Mouse (Mus musculus) stomach, postnatal 0 days (tissue): ENCODE measurements at regions not wholly inside any gene's neighbourhood (a gene's known extent, or its start where the extent isn't known, plus 50 kb on each side); places are given as distances from the start of the nearest gene placed in this dataset.

Experiments used
- ATAC-seq: fragments of 200-750 bp; cut with Nextera tagmentation; 2 replicates; pipeline ENCODE4 v1.8.0; 2017; ENCODE audit not compliant: low FRiP score, low TSS enrichment
- DNase-seq: peaks from one replicate; pipeline ENCODE4 v3.0.0-alpha.2; 2016; ENCODE audit warnings: low spot score
- H3K27ac ChIP-seq: fragments of 300-500 bp; sonication (generic); replicated peaks from 2 replicates; pipeline ENCODE4 v1.5.1; 2014; ENCODE audit warnings: mild to moderate bottlenecking, control low read depth
- H3K27me3 ChIP-seq: fragments of 300-500 bp; sonication (generic); 2 replicates; pipeline ENCODE4 v1.6.1; 2014; ENCODE audit warnings: low read length; ENCODE audit not compliant: control insufficient read depth, insufficient read depth
- H3K36me3 ChIP-seq: fragments of 300-500 bp; sonication (generic); 2 replicates; pipeline ENCODE4 v1.6.1; 2014; ENCODE audit warnings: low read length, mixed read lengths; ENCODE audit not compliant: control insufficient read depth, insufficient read depth
- H3K4me1 ChIP-seq: fragments of 300-500 bp; sonication (generic); replicated peaks from 2 replicates; pipeline ENCODE4 v1.6.1; 2014; ENCODE audit warnings: antibody characterized with exemption; ENCODE audit not compliant: control insufficient read depth, insufficient read depth
- H3K4me2 ChIP-seq: fragments of 300-500 bp; sonication (generic); replicated peaks from 2 replicates; pipeline ENCODE4 v1.6.1; 2014; ENCODE audit warnings: low read depth, mild to moderate bottlenecking, control low read depth, moderate library complexity
- H3K4me3 ChIP-seq: fragments of 300-500 bp; sonication (generic); 2 replicates; pipeline ENCODE4 v1.5.1; 2014; ENCODE audit warnings: low read depth, low read length, control low read depth
- H3K9ac ChIP-seq: fragments of 300-500 bp; sonication (generic); 2 replicates; pipeline ENCODE4 v1.6.1; 2014; ENCODE audit warnings: mild to moderate bottlenecking, low read length, control low read depth, mixed read lengths
- H3K9me3 ChIP-seq: fragments of 300-500 bp; sonication (generic); 2 replicates; pipeline ENCODE4 v1.6.1; 2016; ENCODE audit warnings: low read length; ENCODE audit not compliant: control insufficient read depth
- CTCF ChIP-seq: IDR thresholded peaks from 2 replicates; pipeline ENCODE4 v1.5.1; 2016; ENCODE audit warnings: antibody characterized with exemption, low read depth, mild to moderate bottlenecking, moderate library complexity
- EP300 ChIP-seq: optimal IDR thresholded peaks from 2 replicates; pipeline ENCODE3; 2016; ENCODE audit warnings: antibody characterized with exemption
- WGBS: fragments of 180-500 bp; shearing (Covaris S2); extraction: QIAGEN DNeasy Blood & Tissue Kit; methylation state at CpG from one replicate; pipeline ENCODE4 v1.1.7; 2014; 5-methylcytosine and 5-hydroxymethylcytosine counted together

DNA sequence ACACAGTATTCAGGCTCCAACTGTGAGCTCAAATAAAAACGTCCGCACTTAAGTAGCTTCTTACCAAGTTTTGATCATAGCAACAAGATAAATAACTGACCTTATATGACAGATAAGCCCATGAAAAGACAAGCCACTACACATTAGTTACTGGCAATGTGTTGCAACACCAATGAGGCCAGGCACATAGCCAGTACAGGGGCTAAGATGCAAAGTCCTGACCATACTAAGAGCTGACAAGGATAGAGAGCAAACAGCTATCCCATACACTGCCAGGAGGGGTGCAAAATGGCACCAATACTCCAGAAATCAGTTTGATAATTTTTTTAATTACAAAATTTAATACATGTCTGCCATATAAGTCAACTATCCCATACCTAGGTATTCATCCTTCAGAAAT, 254.3 kb downstream of the Mycn start:
- Histone ChIP-seq H3K27me3 (no peaks in the 10 kb centered on the region), H3K9ac (no peak overlapping the region), H3K27ac (no peak overlapping the region), H3K4me2 (no peak overlapping the region), H3K9me3 (no peaks in the 10 kb centered on the region), H3K4me1 (peaks cover 3% of the 10 kb centered on the region; the same call in 1 of the 2 replicates), H3K4me3 (no peak overlapping the region), H3K36me3 (no peaks in the 10 kb centered on the region)
- no peak for TF ChIP-seq CTCF
- WGBS: 77% methylated on average over 2 of the region's 2 CpGs
- no peak for ATAC-seq
- no peak for DNase-seq

DNA sequence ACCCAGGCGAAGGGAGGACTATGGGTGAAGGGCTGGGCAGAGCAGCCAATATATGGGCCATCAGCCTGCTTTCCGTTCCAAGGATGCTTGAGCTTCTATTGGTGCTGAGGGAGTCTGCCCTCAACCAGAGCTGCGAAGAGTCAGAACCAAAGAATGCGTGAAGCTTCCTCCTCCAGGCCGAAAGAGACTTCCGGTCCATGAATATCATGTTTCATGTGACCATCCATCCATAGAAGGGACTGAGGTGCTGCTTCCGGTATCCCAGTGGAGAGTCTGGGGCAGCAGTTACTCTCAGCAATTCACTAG, 256.5 kb downstream of the Mycn start:
- WGBS: 53% methylated on average over 7 of the region's 7 CpGs
- no peaks in the 10 kb centered on the region for H3K9me3 ChIP-seq
- no peak overlapping the region for H3K27ac ChIP-seq
- TF ChIP-seq EP300: no peak
- no peak for TF ChIP-seq CTCF
- H3K27me3 ChIP-seq: no peaks in the 10 kb centered on the region
- H3K4me2 ChIP-seq: no peak overlapping the region
- no peak overlapping the region for H3K4me3 ChIP-seq
- ATAC-seq (no peak), DNase-seq (no peak)
- peaks cover 3% of the 10 kb centered on the region; the same call in 1 of the 2 replicates for H3K4me1 ChIP-seq
- no peaks in the 10 kb centered on the region for H3K36me3 ChIP-seq
- no peak overlapping the region for H3K9ac ChIP-seq

DNA sequence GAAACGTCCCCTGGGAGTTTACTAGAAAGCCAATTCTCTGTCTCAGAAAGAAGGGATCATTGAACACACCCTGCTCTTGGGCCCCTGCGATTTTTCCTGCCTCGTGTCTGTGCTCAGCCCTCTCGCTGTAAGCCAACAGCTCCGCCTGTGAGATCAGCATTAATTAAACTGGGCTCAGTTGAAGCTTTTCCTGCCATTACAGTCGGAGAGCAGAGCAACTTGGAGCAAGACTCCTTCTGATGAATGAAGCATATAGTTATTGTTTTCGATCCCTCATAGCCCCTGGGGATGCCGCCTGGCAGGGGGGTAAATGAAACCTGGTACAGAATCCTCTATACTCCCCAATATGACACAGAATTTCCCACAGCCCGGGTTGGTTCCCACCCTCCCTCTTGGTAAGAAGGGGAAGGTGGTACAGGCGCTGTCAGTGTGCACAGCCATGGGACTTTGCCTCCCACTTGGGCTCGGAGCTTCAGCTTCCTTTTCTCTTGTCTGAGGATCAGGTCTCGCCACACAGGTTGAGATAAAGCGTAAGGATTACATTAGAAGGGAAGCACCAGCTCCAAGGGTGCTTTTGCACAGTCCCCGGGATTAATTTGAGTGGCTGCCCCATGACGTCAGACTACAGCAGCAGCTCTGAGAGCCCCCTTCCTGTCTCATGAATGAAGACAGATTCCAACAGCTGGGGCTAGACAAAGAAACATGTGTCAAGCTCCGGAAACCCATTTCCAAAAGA, 257.1 kb downstream of the Mycn start:
- Histone ChIP-seq H3K4me1 (peaks cover 3% of the 10 kb centered on the region; the same call in 1 of the 2 replicates), H3K4me2 (0 out of 2 replicates have a peak overlapping the region, but pooled peaks have one; percentile 1), H3K9ac (no peak overlapping the region), H3K27ac (no peak overlapping the region), H3K4me3 (no peak overlapping the region), H3K27me3 (no peaks in the 10 kb centered on the region), H3K36me3 (no peaks in the 10 kb centered on the region), H3K9me3 (no peaks in the 10 kb centered on the region)
- 41% methylated on average over 16 of the region's 16 CpGs for WGBS
- ATAC-seq (no peak), DNase-seq (no peak)
- no peak for TF ChIP-seq CTCF
- no peak for TF ChIP-seq EP300

DNA sequence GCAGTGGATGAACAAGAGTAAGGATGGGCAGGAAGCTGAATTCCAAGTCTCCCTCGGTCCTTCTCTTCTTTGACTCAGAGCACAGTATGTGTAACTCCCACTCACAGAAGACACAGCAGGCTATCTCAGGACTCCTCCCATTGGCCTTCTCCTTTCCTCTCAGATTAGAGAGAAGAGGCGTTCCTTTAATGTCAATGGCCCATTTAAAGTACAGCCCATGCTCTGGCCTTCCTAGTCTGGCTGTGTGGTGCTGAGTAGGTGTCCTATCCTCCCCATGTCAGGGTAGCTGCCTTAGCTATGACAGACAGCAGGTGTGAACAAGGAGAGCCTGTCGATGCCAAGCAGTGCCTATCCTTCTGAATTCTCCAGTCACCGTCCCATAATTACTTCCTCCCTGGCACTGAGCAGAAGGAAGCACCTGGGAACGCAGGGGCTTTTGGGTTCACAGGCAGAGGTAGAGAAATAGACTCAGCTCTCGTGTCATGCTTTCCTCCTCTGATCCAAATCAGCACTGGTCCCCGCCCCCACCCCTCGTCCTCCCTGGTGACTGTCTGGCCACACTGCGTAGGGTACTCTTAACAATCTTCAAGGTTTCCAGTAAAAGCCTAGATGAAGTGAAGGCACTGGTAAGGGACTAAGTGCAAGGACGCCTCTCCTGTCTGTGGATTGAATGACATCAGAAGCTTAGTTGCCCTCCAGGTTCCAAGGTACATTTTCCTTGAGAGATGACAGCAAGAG, 257.8 kb downstream of the Mycn start:
- no peaks in the 10 kb centered on the region for H3K27me3 ChIP-seq
- H3K4me1 ChIP-seq: peaks cover 3% of the 10 kb centered on the region; the same call in 1 of the 2 replicates
- H3K9ac ChIP-seq: no peak overlapping the region
- ATAC-seq: no peak
- H3K9me3 ChIP-seq: no peaks in the 10 kb centered on the region
- no peak for TF ChIP-seq EP300
- TF ChIP-seq CTCF: no peak
- no peaks in the 10 kb centered on the region for H3K36me3 ChIP-seq
- WGBS: 72% methylated on average over 10 of the region's 10 CpGs
- no peak overlapping the region for H3K27ac ChIP-seq
- no peak overlapping the region for H3K4me3 ChIP-seq
- no peak for DNase-seq
- H3K4me2 ChIP-seq: no peak overlapping the region

GRCm38 (mm10) chr12:12681101-12681500, 260.6 kb downstream of the Mycn start:
- Histone ChIP-seq H3K4me2 (peak overlapping the region; percentile 31), H3K4me1 (peaks cover 3% of the 10 kb centered on the region; the same call in 1 of the 2 replicates), H3K9me3 (no peaks in the 10 kb centered on the region), H3K4me3 (no peak overlapping the region), H3K36me3 (no peaks in the 10 kb centered on the region), H3K9ac (no peak overlapping the region), H3K27me3 (no peaks in the 10 kb centered on the region), H3K27ac (no peak overlapping the region)
- WGBS: 32% methylated on average over 6 of the region's 6 CpGs
- DNase-seq: no peak
- ATAC-seq: no peak
- TF ChIP-seq CTCF (no peak), EP300 (no peak)

DNA sequence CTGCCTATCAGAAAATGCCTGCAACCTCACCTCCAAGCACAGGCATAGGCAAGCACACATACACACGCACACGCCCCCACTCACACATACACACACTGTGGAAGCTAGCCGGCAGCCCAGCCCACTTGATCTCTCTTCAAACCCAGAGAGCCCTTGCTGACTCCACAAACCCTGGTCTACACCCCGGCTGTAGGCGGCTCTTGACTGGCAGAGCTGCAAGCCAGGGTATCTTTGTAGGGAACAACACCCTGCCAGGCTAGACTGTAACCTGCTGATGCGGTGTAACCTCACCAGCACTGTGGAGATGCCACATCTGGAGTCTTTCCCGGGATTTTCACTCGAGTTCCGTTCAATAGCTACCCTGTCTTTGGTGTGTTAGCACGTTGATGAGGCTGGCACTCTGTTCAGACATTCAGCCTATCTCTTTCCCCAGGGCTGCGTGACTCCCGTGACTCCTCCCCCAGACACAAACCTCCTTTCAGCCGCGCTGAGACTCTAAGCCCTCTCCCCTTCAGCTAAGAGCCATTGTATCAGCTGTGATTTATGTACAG, 261.3 kb downstream of the Mycn start:
- Histone ChIP-seq H3K4me1 (peaks cover 3% of the 10 kb centered on the region; the same call in 1 of the 2 replicates), H3K9ac (no peak overlapping the region), H3K36me3 (no peaks in the 10 kb centered on the region), H3K27me3 (no peaks in the 10 kb centered on the region), H3K9me3 (no peaks in the 10 kb centered on the region), H3K4me3 (no peak overlapping the region), H3K4me2 (peak overlapping the region; percentile 31), H3K27ac (no peak overlapping the region)
- TF ChIP-seq CTCF (no peak), EP300 (no peak)
- DNase-seq (peak; percentile 36), ATAC-seq (peak; percentile 30; the same call in 1 of the 2 replicates)
- WGBS: 12% methylated on average over 14 of the region's 14 CpGs
